In the genomic region with DNA sequence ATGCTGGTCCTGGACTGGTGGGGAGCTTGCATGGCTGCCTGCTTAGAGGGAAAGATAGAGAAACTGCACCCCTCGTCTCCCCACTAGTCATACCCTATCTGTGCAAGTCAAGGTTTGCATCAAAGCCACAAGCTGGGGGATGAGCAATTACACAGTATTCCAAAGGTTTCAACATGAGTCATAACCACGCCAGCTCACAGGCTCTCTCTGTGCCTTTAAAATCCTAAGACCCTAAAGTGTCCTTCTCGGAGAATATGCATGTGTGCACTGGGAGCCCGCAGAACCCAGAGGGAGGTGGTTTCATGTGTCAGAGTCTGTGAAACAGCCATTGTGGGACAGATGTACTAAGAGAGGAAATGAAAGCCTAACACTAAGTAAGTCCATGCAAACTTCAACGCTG, we compare ENCODE assay signal across 22 mouse cellular contexts.
A peak's percentile ranks its signal among the peaks of the same experiment; 100 is the strongest.
DNase-seq lines count a peak whose midpoint lies in the region; ATAC-seq and TF ChIP-seq lines count a peak whose summit lies in the region.
"Had no signal": no experiment of that assay in that cellular context is flagged by ENCODE, and none has a peak within 500 bp of the region (broad histone marks: within the 10 kb centered on the region; RNA-seq: fewer than 3 reads in every experiment).

No protein-coding gene starts in this region.

- no peaks in the 10 kb centered on the region for H3K27me3 ChIP-seq in heart, embryonic 15.5 days
- H3K27me3 ChIP-seq in Patski: no peaks in the 10 kb centered on the region
- H3K27me3 ChIP-seq in limb, embryonic 13.5 days: no peaks in the 10 kb centered on the region
- H3K27me3 ChIP-seq in intestine, embryonic 16.5 days (replicated peaks; ENCODE audit: control insufficient read depth, insufficient read depth, low read length): no peaks in the 10 kb centered on the region
- H3K27me3 ChIP-seq: forebrain, embryonic 15.5 days; hindbrain, embryonic 15.5 days; stomach, embryonic 15.5 days had no signal

- in situ Hi-C loops in Patski (cut with MboI; ENCODE audit: low pct_unique_long_range_greater_than_20kb): no loop called here

- no peak for ATAC-seq in heart, embryonic 15.5 days (replicated peaks; ENCODE audit: insufficient number of reproducible peaks, insufficient read depth, low FRiP score, low read depth)
- peak; percentile 71 for ATAC-seq in Patski
- no peak for ATAC-seq in limb, embryonic 13.5 days (ENCODE audit: low FRiP score, low read depth)
- no peak for ATAC-seq in intestine, embryonic 16.5 days
- ATAC-seq: forebrain, embryonic 15.5 days had no signal

- H3K4me2 ChIP-seq in heart, embryonic 15.5 days: 0 out of 2 replicates have a peak overlapping the region, but pooled peaks have one; percentile 51
- peak overlapping the region; percentile 28 for H3K4me2 ChIP-seq in limb, embryonic 13.5 days (replicated peaks)
- H3K4me2 ChIP-seq in intestine, embryonic 16.5 days (ENCODE audit: low read depth, low read length): no peak overlapping the region
- H3K4me2 ChIP-seq: forebrain, embryonic 15.5 days; hindbrain, embryonic 15.5 days; midbrain, embryonic 11.5 days; stomach, embryonic 15.5 days had no signal

- DNase-seq in adrenal gland, adult 8-10 months: peak; percentile 9
- no peak for DNase-seq in adrenal gland, postnatal 25 days
- DNase-seq in heart, postnatal 36 days: no peak
- DNase-seq in Patski (ENCODE audit: low read depth, low spot score): peak; percentile 9
- no peak for DNase-seq in kidney, postnatal 4 days
- DNase-seq: cerebellum, adult 2 months; gastrocnemius, postnatal 10 days; kidney, adult 18-20 months; kidney, postnatal 14 days; layer of hippocampus, adult 9-11 months; liver; lung, adult 18-20 months; lung, postnatal 4 days; right cerebral cortex, adult 18-20 months; spleen, adult 18-20 months had no signal

- no peaks in the 10 kb centered on the region for H3K36me3 ChIP-seq in heart, embryonic 15.5 days
- no peaks in the 10 kb centered on the region for H3K36me3 ChIP-seq in limb, embryonic 13.5 days
- H3K36me3 ChIP-seq in intestine, embryonic 16.5 days (ENCODE audit: control insufficient read depth, insufficient read depth, low read length): no peaks in the 10 kb centered on the region
- H3K36me3 ChIP-seq: forebrain, embryonic 15.5 days; hindbrain, embryonic 15.5 days; stomach, embryonic 15.5 days had no signal

- WGBS in heart, embryonic 15.5 days: 56% methylated on average over 5 of the region's 5 CpGs
- 32% methylated on average over 5 of the region's 5 CpGs for WGBS in limb, embryonic 13.5 days
- WGBS in intestine, embryonic 16.5 days: 53% methylated on average over 5 of the region's 5 CpGs

- CTCF ChIA-PET in Patski (lab: Charles Lee): no interaction called here

- H3K27ac ChIP-seq in heart, embryonic 15.5 days: no peak overlapping the region
- H3K27ac ChIP-seq in limb, embryonic 13.5 days: 0 out of 2 replicates have a peak overlapping the region, but pooled peaks have one; percentile 28
- no peak overlapping the region for H3K27ac ChIP-seq in intestine, embryonic 16.5 days (ENCODE audit: low read length)
- H3K27ac ChIP-seq: forebrain, embryonic 15.5 days; hindbrain, embryonic 15.5 days; stomach, embryonic 15.5 days had no signal

- POLR2A ChIA-PET in Patski (lab: Charles Lee): no interaction called here

- no peaks in the 10 kb centered on the region for H3K9me3 ChIP-seq in heart, embryonic 15.5 days (replicated peaks)
- no peaks in the 10 kb centered on the region for H3K9me3 ChIP-seq in limb, embryonic 13.5 days
- no peaks in the 10 kb centered on the region for H3K9me3 ChIP-seq in intestine, embryonic 16.5 days (ENCODE audit: control insufficient read depth, low read length)
- H3K9me3 ChIP-seq: forebrain, embryonic 15.5 days; hindbrain, embryonic 15.5 days; stomach, embryonic 15.5 days had no signal

- H3K9ac ChIP-seq in heart, embryonic 15.5 days: no peak overlapping the region
- H3K9ac ChIP-seq in limb, embryonic 13.5 days: no peak overlapping the region
- H3K9ac ChIP-seq in intestine, embryonic 16.5 days (ENCODE audit: low read depth, low read length): no peak overlapping the region
- H3K9ac ChIP-seq: forebrain, embryonic 15.5 days; hindbrain, embryonic 15.5 days; stomach, embryonic 15.5 days had no signal

- no peak for TF ChIP-seq CTCF in Patski (IDR thresholded peaks at IDR 0.05)

- no peak overlapping the region for H3K4me3 ChIP-seq in heart, embryonic 15.5 days
- H3K4me3 ChIP-seq in limb, embryonic 13.5 days: no peak overlapping the region
- no peak overlapping the region for H3K4me3 ChIP-seq in intestine, embryonic 16.5 days (ENCODE audit: low read length)
- H3K4me3 ChIP-seq: forebrain, embryonic 15.5 days; hindbrain, embryonic 15.5 days; stomach, embryonic 15.5 days had no signal

- peaks cover 16% of the 10 kb centered on the region for H3K4me1 ChIP-seq in heart, embryonic 15.5 days (replicated peaks)
- peaks cover 20% of the 10 kb centered on the region for H3K4me1 ChIP-seq in limb, embryonic 13.5 days
- H3K4me1 ChIP-seq in intestine, embryonic 16.5 days (ENCODE audit: control insufficient read depth, insufficient read depth, low read length): no peaks in the 10 kb centered on the region
- H3K4me1 ChIP-seq: stomach, embryonic 15.5 days had no signal

- intact Hi-C loops in heart, postnatal 36 days (cut with DNase I): no loop called here

Comparison
In these comparisons a context has a peak if more than half of its experiments do, and no peak if none do; other contexts are left out.
1. DNase-seq: peak in adrenal gland, adult 8-10 months (single experiment) and Patski (single experiment); none in adrenal gland, postnatal 25 days (single experiment), heart, postnatal 36 days (0 of 2) and kidney, postnatal 4 days (0 of 2).